Mouse (Mus musculus): ENCODE results near the gene Gm17359.

GRCm38 (mm10) chr3:79297281-79297680, 39.2 kb upstream of the Gm17359 start:
- TF ChIP-seq CTCF (IDR thresholded peaks at IDR 0.05; ENCODE audit: extremely low read depth, insufficient read depth, insufficient read length, insufficient replicate concordance) (no peak), POLR2A (IDR thresholded peaks at IDR 0.05; ENCODE audit: low read depth, low read length) (no peak)
